In genomic region chr10:128817033-128817432, GRCm38 (mm10) we compare ENCODE assay signal across 8 mouse cellular contexts. TPM values are rescaled to one million over a fixed set of nuclear protein-coding genes. Genes with fewer than 3 reads are reported as not detected.
DNase-seq lines count a peak whose midpoint lies in the region; ATAC-seq and TF ChIP-seq lines count a peak whose summit lies in the region.

Gene Sarnp, plus strand, starts transcription at chr10:128817333.

- ATAC-seq in cerebellum, adult (ENCODE audit: insufficient number of reproducible peaks, low FRiP score, low TSS enrichment), result no peak
- no peak for ATAC-seq in inflammation-experienced regulatory T-cells, adult 6 months
- ATAC-seq in megakaryocyte progenitor cell, adult 5-6 weeks (replicated peaks; ENCODE audit: poor library complexity), result no peak

- H3K27ac ChIP-seq in cerebellum, adult 2 months (ENCODE audit: insufficient read depth, low read length), result no peak within 1 kb of the TSS

- intact Hi-C loops in gastrocnemius, postnatal 14 days (cut with DNase I; ENCODE audit: low total_unique reads), result no loop called here

- no peak within 1 kb of the TSS for H3K4me3 ChIP-seq in cerebellum, adult 2 months (replicated peaks; ENCODE audit: insufficient read depth, low read depth, low read length)

- H3K4me1 ChIP-seq in cerebellum, adult 2 months (ENCODE audit: control insufficient read depth, insufficient read depth, low read length), result 0 out of 2 replicates have a peak, but pooled peaks cover 2% of the 10 kb centered on the region

- no peak for TF ChIP-seq CTCF in cerebellum, adult 2 months (IDR thresholded peaks at IDR 0.05; ENCODE audit: borderline replicate concordance, insufficient read depth, low read depth, low read length)

- no peak for TF ChIP-seq POLR2A in cerebellum, adult 2 months (IDR thresholded peaks at IDR 0.05; ENCODE audit: borderline replicate concordance, insufficient read depth, low read length)

- H3K27me3 ChIP-seq in cerebellum, adult 2 months (ENCODE audit: control insufficient read depth, insufficient read depth, low read length), result no peaks in the 10 kb centered on the region

- no peak for DNase-seq in cerebellum, adult 2 months
- DNase-seq in adrenal gland, postnatal 25 days, result no peak
- DNase-seq in gastrocnemius, postnatal 14 days, result no peak
- no peak for DNase-seq in cerebellum, postnatal 10 days
- DNase-seq in urinary bladder, postnatal 4 days (ENCODE audit: low spot score in 2 of 2), result no peak

- WGBS in cerebellum, adult 2 months, result 91% methylated on average over 13 of the region's 13 CpGs

RNA-seq across cellular contexts. Expression of gene Sarnp, which starts in this region (rescaled TPM):
- 54.5 and 60.2 TPM in 2 replicates for polyA plus RNA-seq in cerebellum, adult 2 months (2012; rRNA removed)
- total RNA-seq in adrenal gland, postnatal 25 days (2021), result 54.6 and 63.2 TPM in 2 replicates
- total RNA-seq in gastrocnemius, postnatal 14 days (2021), result 10 to 100 TPM; 33.3 to 36.3 TPM
- polyA plus RNA-seq in inflammation-experienced regulatory T-cells, adult 6 months (2017; shearing (Covaris generic)), result 100 to 1,000 TPM; 195 to 238 (median 227) TPM
- 245 and 268 TPM in 2 replicates for total RNA-seq in megakaryocyte progenitor cell, adult 5-6 weeks (2015)
- total RNA-seq in megakaryocyte progenitor cell, adult 5-6 weeks (2017), result 250 and 268 TPM in 2 replicates
